Mouse (Mus musculus) intestine, postnatal 0 days (tissue): ENCODE data around the gene Ankrd60. TPM values are rescaled to one million over a fixed set of nuclear protein-coding genes. Genes with fewer than 3 reads are reported as not detected.

ENCODE experiments used
- ATAC-seq: fragments of 200-750 bp; cut with Nextera tagmentation; 2 replicates; pipeline ENCODE4 v1.8.0; 2017; ENCODE audit warnings: mild to moderate bottlenecking, moderate TSS enrichment, moderate library complexity
- H3K27ac ChIP-seq: fragments of 300-500 bp; sonication (generic); 2 replicates; pipeline ENCODE4 v1.5.1; 2014; ENCODE audit warnings: mild to moderate bottlenecking, low read depth, low read length, moderate library complexity
- H3K27me3 ChIP-seq: fragments of 300-500 bp; sonication (generic); replicated peaks from 2 replicates; pipeline ENCODE4 v1.6.1; 2014; ENCODE audit warnings: low read length, mixed read lengths; ENCODE audit not compliant: control insufficient read depth, insufficient read depth
- H3K36me3 ChIP-seq: fragments of 300-500 bp; sonication (generic); 2 replicates; pipeline ENCODE4 v1.6.1; 2014; ENCODE audit warnings: mild to moderate bottlenecking, moderate library complexity; ENCODE audit not compliant: control insufficient read depth, insufficient read depth
- H3K4me1 ChIP-seq: fragments of 300-500 bp; sonication (generic); replicated peaks from 2 replicates; pipeline ENCODE4 v1.6.1; 2014; ENCODE audit warnings: antibody characterized with exemption, low read length, mixed read lengths; ENCODE audit not compliant: control insufficient read depth, insufficient read depth
- H3K4me2 ChIP-seq: fragments of 300-500 bp; sonication (generic); replicated peaks from 2 replicates; pipeline ENCODE4 v1.6.1; 2014; ENCODE audit warnings: low read depth, mild to moderate bottlenecking, moderate library complexity
- H3K4me3 ChIP-seq: fragments of 300-500 bp; sonication (generic); 2 replicates; pipeline ENCODE4 v1.5.1; 2014; ENCODE audit warnings: low read depth, low read length
- H3K9ac ChIP-seq: fragments of 300-500 bp; sonication (generic); 2 replicates; pipeline ENCODE4 v1.6.1; 2014; ENCODE audit warnings: mild to moderate bottlenecking, low read depth, low read length
- H3K9me3 ChIP-seq: fragments of 300-500 bp; sonication (generic); 2 replicates; pipeline ENCODE4 v1.6.1; 2016; ENCODE audit warnings: mixed run types; ENCODE audit not compliant: control insufficient read depth
- CTCF ChIP-seq: sonication (generic); IDR thresholded peaks from 2 replicates; pipeline ENCODE4 v1.5.1; 2016; ENCODE audit warnings: low read depth, mild to moderate bottlenecking, control low read depth, antibody characterized with exemption, moderate library complexity
- WGBS: fragments of 180-500 bp; shearing (Covaris S2); extraction: QIAGEN DNeasy Blood & Tissue Kit; methylation state at CpG from one replicate; pipeline ENCODE4 v1.1.7; 2014; 5-methylcytosine and 5-hydroxymethylcytosine counted together
- polyA plus RNA-seq: library from polyadenylated mRNA; unstranded; fragments of >200 nt; fragmentation: Nextera tagmentation; extraction: Ambion mirVana; gene quantifications from 2 replicates; pipeline ENCODE4 v1.2.1, GENCODE M21; 2015

The Ankrd60 gene
- polyA plus RNA-seq: not detected in 2 replicates

DNA sequence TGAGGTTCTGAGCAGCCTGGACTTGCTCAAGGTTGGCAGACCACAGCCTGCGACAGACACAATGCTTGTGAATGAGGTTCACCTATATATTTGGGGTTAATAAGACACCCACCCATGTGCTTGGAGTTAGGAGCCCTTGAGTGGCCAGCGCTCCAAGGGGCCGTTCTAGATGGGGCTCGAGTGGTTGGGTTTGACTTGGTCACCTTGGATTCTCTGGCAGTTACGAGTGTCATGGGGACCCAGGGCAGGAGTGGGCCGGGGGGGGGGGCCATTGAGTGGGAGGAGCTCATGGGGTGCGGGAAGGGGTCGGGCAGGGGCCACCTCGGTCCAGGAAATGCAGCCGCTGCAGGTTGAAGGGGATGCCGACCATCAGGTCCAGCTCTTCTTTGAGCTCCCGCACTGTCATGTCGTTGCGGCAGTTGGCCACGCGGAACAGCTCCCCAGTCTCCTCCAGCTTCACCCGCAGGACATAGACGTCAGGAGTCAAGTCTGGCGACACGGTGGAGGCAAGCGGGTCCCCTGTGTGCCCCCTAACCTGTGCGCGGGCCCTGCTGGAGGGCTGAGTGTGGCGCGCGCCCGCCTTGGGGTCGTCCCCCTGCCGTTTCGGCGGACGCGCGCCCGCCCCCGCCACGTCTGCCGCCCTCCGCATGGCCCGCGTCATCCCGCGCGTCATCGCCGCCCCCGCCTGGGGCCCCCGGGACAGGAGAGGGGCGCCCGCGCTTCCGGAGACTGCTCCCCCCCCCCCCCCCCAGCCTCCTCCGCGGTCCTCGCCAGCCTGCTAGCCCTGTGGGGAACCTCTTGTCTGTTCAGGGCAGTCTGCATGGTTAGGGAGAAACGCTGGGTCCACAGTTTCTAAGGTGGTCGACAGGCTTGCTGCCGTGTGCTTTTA is at the start of gene Ankrd60:
Gene Ankrd60 (minus strand): TSS at position 697 of the 889 bp plus-strand sequence.
- no peak within 1 kb of the TSS for H3K27ac ChIP-seq
- peak; percentile 38 for ATAC-seq
- 0 out of 2 replicates have a peak within 1 kb of the TSS, but pooled peaks have one; percentile 2 for H3K9ac ChIP-seq
- no peaks in the 10 kb centered on the region for H3K4me1 ChIP-seq
- peak within 1 kb of the TSS; percentile 74 for H3K4me2 ChIP-seq
- WGBS: 9% methylated on average over 49 of the region's 58 CpGs
- H3K27me3 ChIP-seq: peaks cover 37% of the 10 kb centered on the region
- peak within 1 kb of the TSS; percentile 31 for H3K4me3 ChIP-seq
- H3K36me3 ChIP-seq: no peaks in the 10 kb centered on the region
- no peak for TF ChIP-seq CTCF
- H3K9me3 ChIP-seq: no peaks in the 10 kb centered on the region

DNA sequence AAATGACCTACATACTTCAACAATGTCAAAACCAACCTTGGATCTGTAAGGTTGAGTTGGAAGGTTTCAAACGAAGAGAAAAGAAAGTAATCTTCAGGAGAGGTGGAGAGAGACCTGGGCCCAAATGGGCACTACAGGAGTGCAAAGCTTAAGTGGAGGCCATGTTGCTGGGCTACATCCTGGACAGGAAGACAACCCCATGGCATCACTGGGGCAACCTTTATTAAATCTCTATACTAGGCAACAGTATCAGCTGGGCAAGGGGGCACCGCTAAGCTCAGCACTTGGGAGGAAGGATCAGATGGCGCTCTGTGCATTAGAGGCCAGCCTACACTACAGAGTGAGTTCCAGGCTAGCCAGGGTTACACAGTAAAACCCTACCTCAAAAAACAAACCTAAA is 47.6 kb upstream of the Ankrd60 start:
- Histone ChIP-seq H3K4me1 (no peaks in the 10 kb centered on the region), H3K36me3 (no peaks in the 10 kb centered on the region), H3K27ac (no peak overlapping the region), H3K4me3 (no peak overlapping the region), H3K9me3 (no peaks in the 10 kb centered on the region), H3K9ac (no peak overlapping the region), H3K4me2 (no peak overlapping the region), H3K27me3 (no peaks in the 10 kb centered on the region)
- 97% methylated on average over 3 of the region's 3 CpGs for WGBS
- no peak for TF ChIP-seq CTCF
- ATAC-seq: no peak

DNA sequence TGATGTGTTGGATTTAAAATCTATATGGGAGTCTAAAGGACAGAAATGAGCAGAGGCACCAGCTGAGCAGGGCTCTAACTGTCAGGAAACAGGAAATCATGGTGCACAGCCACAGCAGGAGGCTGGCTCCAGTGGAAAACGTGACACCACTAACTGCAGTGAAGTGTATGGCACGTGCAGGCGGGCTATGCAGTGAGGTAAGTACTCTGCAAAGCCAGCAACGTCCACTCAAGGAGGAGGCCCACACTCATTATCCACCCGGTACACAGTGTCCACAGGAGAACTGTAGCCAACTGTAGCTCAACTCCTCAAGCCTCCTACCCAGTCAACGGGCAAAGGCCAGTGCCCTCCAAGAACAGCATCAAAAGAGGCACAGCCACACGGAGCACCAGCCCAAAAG is 46.5 kb upstream of the Ankrd60 start:
- Histone ChIP-seq H3K36me3 (no peaks in the 10 kb centered on the region), H3K9me3 (no peaks in the 10 kb centered on the region), H3K27me3 (no peaks in the 10 kb centered on the region), H3K4me2 (no peak overlapping the region), H3K27ac (no peak overlapping the region), H3K9ac (no peak overlapping the region), H3K4me3 (no peak overlapping the region), H3K4me1 (no peaks in the 10 kb centered on the region)
- WGBS: 73% methylated on average over 7 of the region's 7 CpGs
- ATAC-seq: no peak
- no peak for TF ChIP-seq CTCF

DNA sequence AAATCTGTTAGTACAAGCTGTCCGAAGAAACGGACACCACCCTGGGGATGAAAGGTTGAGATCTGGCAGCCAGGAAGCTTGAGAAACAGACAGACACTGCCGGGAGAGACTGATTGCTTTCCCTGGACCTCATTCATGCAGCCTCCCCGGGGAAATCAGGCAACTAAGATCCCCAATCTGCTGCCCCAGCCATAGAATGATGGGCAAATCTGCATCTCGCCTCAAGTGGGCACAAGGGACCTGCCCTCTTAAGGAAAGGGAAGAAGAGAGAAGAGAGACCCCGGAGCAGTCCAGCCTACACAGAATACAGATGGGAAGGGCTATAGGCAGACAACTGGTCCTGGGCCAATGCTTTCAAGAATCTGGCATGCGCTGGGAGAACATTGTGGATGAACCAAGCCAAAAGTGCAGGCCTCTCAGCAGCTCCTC is 44.0 kb upstream of the Ankrd60 start:
- Histone ChIP-seq H3K4me2 (no peak overlapping the region), H3K9ac (no peak overlapping the region), H3K9me3 (no peaks in the 10 kb centered on the region), H3K27ac (no peak overlapping the region), H3K36me3 (no peaks in the 10 kb centered on the region), H3K27me3 (no peaks in the 10 kb centered on the region), H3K4me1 (no peaks in the 10 kb centered on the region), H3K4me3 (no peak overlapping the region)
- no peak for ATAC-seq
- 72% methylated on average over 7 of the region's 7 CpGs for WGBS
- no peak for TF ChIP-seq CTCF

DNA sequence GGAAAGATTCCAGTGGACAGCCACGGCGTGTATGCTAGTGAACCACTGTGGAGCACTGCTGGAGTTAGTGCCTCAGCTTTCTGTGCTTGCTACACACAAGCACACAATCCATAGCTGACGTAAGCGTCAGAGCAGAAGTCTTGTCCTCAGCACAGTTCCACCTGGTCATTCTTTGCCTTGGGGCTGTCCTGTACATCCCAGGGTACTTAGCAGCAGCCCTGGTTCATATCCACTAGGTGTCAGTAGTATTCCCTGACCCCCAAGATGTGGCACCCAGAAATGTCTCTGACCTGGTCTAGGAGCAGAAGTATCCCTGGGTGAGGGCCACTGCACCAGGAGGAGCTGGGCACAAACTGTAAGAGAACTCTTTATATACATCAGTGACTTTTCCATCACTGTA is 42.5 kb upstream of the Ankrd60 start:
- peak; percentile 66 for TF ChIP-seq CTCF
- Histone ChIP-seq H3K36me3 (no peaks in the 10 kb centered on the region), H3K27ac (no peak overlapping the region), H3K9me3 (no peaks in the 10 kb centered on the region), H3K4me1 (no peaks in the 10 kb centered on the region), H3K4me3 (no peak overlapping the region), H3K27me3 (no peaks in the 10 kb centered on the region), H3K9ac (no peak overlapping the region), H3K4me2 (no peak overlapping the region)
- ATAC-seq: no peak
- 97% methylated on average over 4 of the region's 4 CpGs for WGBS

DNA sequence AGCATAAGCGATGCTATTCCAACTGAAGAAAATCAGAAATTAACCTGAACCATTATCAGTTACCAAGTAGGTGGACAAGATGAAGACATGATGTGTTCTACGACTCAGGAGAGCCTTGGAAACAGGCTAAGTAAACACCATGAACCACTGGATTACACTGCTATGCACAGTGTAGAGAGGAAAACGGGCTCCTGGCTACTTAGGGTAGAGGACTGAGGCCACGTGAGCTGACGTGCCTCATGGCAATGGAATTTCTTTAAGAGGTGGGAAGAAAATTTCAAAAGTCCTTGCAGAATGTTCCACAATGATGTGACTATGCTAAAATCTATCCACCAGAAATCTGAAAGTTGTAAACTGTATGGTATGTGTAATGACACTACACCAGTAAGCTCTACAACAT is 41.0 kb upstream of the Ankrd60 start:
- Histone ChIP-seq H3K27ac (no peak overlapping the region), H3K4me3 (no peak overlapping the region), H3K4me2 (no peak overlapping the region), H3K27me3 (no peaks in the 10 kb centered on the region), H3K9me3 (no peaks in the 10 kb centered on the region), H3K36me3 (0 out of 2 replicates have a peak, but pooled peaks cover 5% of the 10 kb centered on the region), H3K4me1 (no peaks in the 10 kb centered on the region), H3K9ac (no peak overlapping the region)
- 87% methylated on average over 5 of the region's 5 CpGs for WGBS
- ATAC-seq: no peak
- no peak for TF ChIP-seq CTCF
